Mouse (Mus musculus) MEL (cell line): ENCODE measurements around the gene Unc45a. TPM values are rescaled to one million over a fixed set of nuclear protein-coding genes. Genes with fewer than 3 reads are reported as not detected.
A peak's percentile ranks its signal among the peaks of the same experiment; 100 is the strongest.

Experiments
- DNase-seq: peaks from one replicate; pipeline ENCODE4 v3.0.0; 2011; ENCODE audit warnings: low read depth, low spot score
- H3K27ac ChIP-seq: 2 replicates; pipeline ENCODE4 v1.5.1; 2012; ENCODE audit warnings: low read depth, mild to moderate bottlenecking, control low read depth, low read length, moderate library complexity; ENCODE audit not compliant: control insufficient read depth
- H3K27me3 ChIP-seq, 2 experiments: fragments of 150-350 bp in 1 of 2; sonication (generic) in 1 of 2; 2 replicates each; pipeline ENCODE4 v1.6.1; 2012; ENCODE audit warnings: low read length in 2 of 2, mild to moderate bottlenecking in 2 of 2, improper control_type of control experiment in 1 of 2, moderate library complexity in 1 of 2; ENCODE audit not compliant: insufficient read depth in 2 of 2, control insufficient read depth in 1 of 2
- H3K36me3 ChIP-seq, 2 experiments: 2 replicates each; pipeline ENCODE4 v1.6.1; 2012 to 2014; ENCODE audit warnings: low read length in 2 of 2, improper control_type of control experiment in 1 of 2, inconsistent platforms in 1 of 2, mild to moderate bottlenecking in 1 of 2; ENCODE audit not compliant: insufficient read depth in 2 of 2, control insufficient read depth in 1 of 2
- H3K4me1 ChIP-seq, 2 experiments: fragments of 150-350 bp in 1 of 2; sonication (generic) in 1 of 2; 2 replicates each; pipeline ENCODE4 v1.6.1; 2012; ENCODE audit warnings: low read length in 2 of 2, improper control_type of control experiment in 1 of 2, mild to moderate bottlenecking in 1 of 2; ENCODE audit not compliant: insufficient read depth in 2 of 2, control insufficient read depth in 1 of 2
- H3K4me3 ChIP-seq, 2 experiments: fragments of 150-350 bp in 1 of 2; sonication (generic) in 1 of 2; 2 replicates each; pipeline ENCODE4 v1.5.1; 2012; ENCODE audit warnings: low read depth in 2 of 2, low read length in 2 of 2, mild to moderate bottlenecking in 2 of 2, moderate library complexity in 2 of 2, control low read depth in 1 of 2, improper control_type of control experiment in 1 of 2; ENCODE audit not compliant: control insufficient read depth in 1 of 2, insufficient read depth in 1 of 2
- H3K79me2 ChIP-seq: 2 replicates; pipeline ENCODE4 v1.6.1; 2012; ENCODE audit warnings: mild to moderate bottlenecking, low read length, moderate library complexity; ENCODE audit not compliant: control insufficient read depth, poor library complexity, insufficient read depth
- H3K9ac ChIP-seq: 2 replicates; pipeline ENCODE4 v1.6.1; 2012; ENCODE audit warnings: low read depth, mild to moderate bottlenecking, control low read depth, low read length, moderate library complexity; ENCODE audit not compliant: control insufficient read depth, poor library complexity, severe bottlenecking
- H3K9me3 ChIP-seq: fragments of 150-350 bp; sonication (generic); replicated peaks from 2 replicates; pipeline ENCODE4 v1.6.1; 2012; ENCODE audit warnings: mild to moderate bottlenecking, low read length, improper control_type of control experiment, moderate library complexity; ENCODE audit not compliant: insufficient read depth
- BHLHE40 ChIP-seq: IDR thresholded peaks from 2 replicates; pipeline ENCODE4 v1.6.1; 2012; ENCODE audit warnings: low read depth, mild to moderate bottlenecking, inconsistent platforms, low read length, improper control_type of control experiment, borderline replicate concordance
- CHD1 ChIP-seq: IDR thresholded peaks from 2 replicates; pipeline ENCODE4 v1.6.1; 2012; ENCODE audit warnings: low read depth, mild to moderate bottlenecking, inconsistent platforms, low read length, improper control_type of control experiment
- CHD2 ChIP-seq: IDR thresholded peaks from 2 replicates; pipeline ENCODE4 v1.6.1; 2011; ENCODE audit warnings: low read length, improper control_type of control experiment
- CTCF ChIP-seq, 3 experiments: IDR thresholded peaks in 2 of 3; conservative IDR thresholded peaks in 1 of 3; 2 replicates each; pipeline ENCODE4 v1.5.1; 2011 to 2012; ENCODE audit warnings: low read length in 3 of 3, low read depth in 2 of 3, mild to moderate bottlenecking in 2 of 3, improper control_type of control experiment in 1 of 3, inconsistent platforms in 1 of 3, mixed read lengths in 1 of 3, moderate library complexity in 1 of 3; ENCODE audit not compliant: control insufficient read depth in 1 of 3, insufficient read depth in 1 of 3, poor library complexity in 1 of 3, severe bottlenecking in 1 of 3
- ELF1 ChIP-seq: IDR thresholded peaks from 2 replicates; pipeline ENCODE4 v1.6.1; 2014; ENCODE audit warnings: low read depth, mild to moderate bottlenecking, inconsistent platforms, low read length, improper control_type of control experiment, moderate library complexity
- EP300 ChIP-seq, 2 experiments: IDR thresholded peaks; 2 replicates each; pipeline ENCODE4 v1.6.1; 2011; ENCODE audit warnings: improper control_type of control experiment in 2 of 2, low read length in 2 of 2, low read depth in 1 of 2, mild to moderate bottlenecking in 1 of 2
- ETS1 ChIP-seq: IDR thresholded peaks from 2 replicates; pipeline ENCODE4 v1.6.1; 2012; ENCODE audit warnings: low read depth, mild to moderate bottlenecking, inconsistent platforms, low read length, improper control_type of control experiment, moderate library complexity
- GABPA ChIP-seq: IDR thresholded peaks from 2 replicates; pipeline ENCODE4 v1.6.1; 2012; ENCODE audit warnings: low read depth, mild to moderate bottlenecking, inconsistent platforms, low read length, improper control_type of control experiment, moderate library complexity
- GATA1 ChIP-seq: IDR thresholded peaks from 2 replicates; pipeline ENCODE4 v1.6.1; 2011; ENCODE audit warnings: low read depth, low read length, improper control_type of control experiment
- HCFC1 ChIP-seq: IDR thresholded peaks from 2 replicates; pipeline ENCODE4 v1.6.1; 2012; ENCODE audit warnings: low read depth, mild to moderate bottlenecking, inconsistent platforms, low read length, improper control_type of control experiment, moderate library complexity
- JUND ChIP-seq: IDR thresholded peaks from 2 replicates; pipeline ENCODE4 v1.6.1; 2011; ENCODE audit warnings: low read depth, mild to moderate bottlenecking, improper control_type of control experiment, low read length
- MAX ChIP-seq: IDR thresholded peaks from 2 replicates; pipeline ENCODE4 v1.6.1; 2011; ENCODE audit warnings: low read length, improper control_type of control experiment
- MAZ ChIP-seq: IDR thresholded peaks from 2 replicates; pipeline ENCODE4 v1.6.1; 2012; ENCODE audit warnings: low read depth, mild to moderate bottlenecking, inconsistent platforms, low read length, improper control_type of control experiment
- MXI1 ChIP-seq: IDR thresholded peaks from 2 replicates; pipeline ENCODE4 v1.6.1; 2011; ENCODE audit warnings: mild to moderate bottlenecking, low read depth, low read length, improper control_type of control experiment
- MYB ChIP-seq: IDR thresholded peaks from 2 replicates; pipeline ENCODE4 v1.6.1; 2011; ENCODE audit warnings: mild to moderate bottlenecking, low read depth, low read length, improper control_type of control experiment
- MYC ChIP-seq: IDR thresholded peaks from 2 replicates; pipeline ENCODE4 v1.6.1; 2011; ENCODE audit warnings: low read depth, mild to moderate bottlenecking, low read length, improper control_type of control experiment, moderate library complexity
- POLR2A ChIP-seq, 2 experiments: IDR thresholded peaks; 2 replicates each; pipeline ENCODE4 v1.6.1; 2011 to 2012; ENCODE audit warnings: low read length in 2 of 2, mild to moderate bottlenecking in 2 of 2, control low read depth in 1 of 2, improper control_type of control experiment in 1 of 2, low read depth in 1 of 2, moderate library complexity in 1 of 2; ENCODE audit not compliant: control insufficient read depth in 1 of 2, insufficient read depth in 1 of 2, poor library complexity in 1 of 2
- POLR2AphosphoS2 ChIP-seq: IDR thresholded peaks from 2 replicates; pipeline ENCODE4 v1.6.1; 2011; ENCODE audit warnings: low read length, improper control_type of control experiment
- POLR2AphosphoS5 ChIP-seq: IDR thresholded peaks from 2 replicates; pipeline ENCODE4 v1.6.1; 2012; ENCODE audit warnings: low read depth, borderline replicate concordance, mild to moderate bottlenecking, inconsistent platforms, low read length, moderate library complexity, mixed read lengths
- RAD21 ChIP-seq: IDR thresholded peaks from 2 replicates; pipeline ENCODE4 v1.6.1; 2011; ENCODE audit warnings: mild to moderate bottlenecking, low read depth, low read length, improper control_type of control experiment
- RCOR1 ChIP-seq: IDR thresholded peaks from 2 replicates; pipeline ENCODE4 v1.6.1; 2012; ENCODE audit warnings: low read depth, mild to moderate bottlenecking, inconsistent platforms, low read length, improper control_type of control experiment
- SIN3A ChIP-seq: IDR thresholded peaks from 2 replicates; pipeline ENCODE4 v1.6.1; 2012; ENCODE audit warnings: low read length, improper control_type of control experiment, inconsistent platforms
- SMC3 ChIP-seq: IDR thresholded peaks from 2 replicates; pipeline ENCODE4 v1.6.1; 2011; ENCODE audit warnings: low read depth, low read length, improper control_type of control experiment
- TAL1 ChIP-seq: IDR thresholded peaks from 2 replicates; pipeline ENCODE4 v1.6.1; 2012; ENCODE audit warnings: mild to moderate bottlenecking, inconsistent platforms, low read length, moderate library complexity, mixed read lengths
- TBP ChIP-seq: IDR thresholded peaks from 2 replicates; pipeline ENCODE4 v1.8.0; 2011; ENCODE audit warnings: low read depth, low read length, improper control_type of control experiment
- TCF12 ChIP-seq: IDR thresholded peaks from 2 replicates; pipeline ENCODE4 v1.6.1; 2014; ENCODE audit warnings: low read depth, mild to moderate bottlenecking, inconsistent platforms, low read length, improper control_type of control experiment, moderate library complexity
- UBTF ChIP-seq: IDR thresholded peaks from 2 replicates; pipeline ENCODE4 v1.6.1; 2012; ENCODE audit warnings: low read depth, mild to moderate bottlenecking, inconsistent platforms, low read length, improper control_type of control experiment, moderate library complexity, borderline replicate concordance; ENCODE audit not compliant: insufficient read depth
- USF1 ChIP-seq: IDR thresholded peaks from 2 replicates; pipeline ENCODE4 v1.6.1; 2014; ENCODE audit warnings: low read depth, mild to moderate bottlenecking, inconsistent platforms, low read length, improper control_type of control experiment, moderate library complexity
- USF2 ChIP-seq, 2 experiments: IDR thresholded peaks; 2 replicates each; pipeline ENCODE4 v1.6.1; 2011 to 2012; ENCODE audit warnings: improper control_type of control experiment in 2 of 2, low read length in 2 of 2, borderline replicate concordance in 1 of 2, inconsistent platforms in 1 of 2, low read depth in 1 of 2, mild to moderate bottlenecking in 1 of 2; ENCODE audit not compliant: insufficient read depth in 1 of 2
- ZKSCAN1 ChIP-seq: IDR thresholded peaks from 2 replicates; pipeline ENCODE4 v1.6.1; 2012; ENCODE audit warnings: low read depth, mild to moderate bottlenecking, inconsistent platforms, low read length, improper control_type of control experiment, moderate library complexity
- ZNF384 ChIP-seq: IDR thresholded peaks from 2 replicates; pipeline ENCODE4 v1.6.1; 2012; ENCODE audit warnings: low read depth, mild to moderate bottlenecking, inconsistent platforms, low read length, improper control_type of control experiment
- polyA plus RNA-seq, 2 experiments: library from polyadenylated mRNA; stranded (reverse) in 1 of 2; unstranded in 1 of 2; fragments of >175 nt in 1 of 2; fragments of >200 nt in 1 of 2; gene quantifications; 2 replicates each; pipeline versions ENCODE4 v1.2.1 to v1.2.4; 2012; ENCODE audit warnings: low replicate concordance in 2 of 2, low read depth in 1 of 2; ENCODE audit not compliant: insufficient read length in 2 of 2, insufficient read depth in 1 of 2, missing spikeins in 1 of 2
- total RNA-seq: library from RNA; depleted of rRNA; stranded (reverse); fragments of 300-350 nt; gene quantifications from 2 replicates; pipeline ENCODE4 v1.2.3, GENCODE M21; 2012

Gene Unc45a
- total and polyA plus RNA-seq, 3 experiments = 26.1 to 28.2 TPM; not detected in 1

GRCm38 (mm10) chr7:80374280-80374679, 33.5 kb upstream of the Unc45a start:
- H3K4me3 ChIP-seq = peak overlapping the region; percentile 15 to 43; a peak in 1 of 4 replicates
- H3K9me3 ChIP-seq = no peaks in the 10 kb centered on the region
- H3K79me2 ChIP-seq = peaks cover 3% of the 10 kb centered on the region; the same call in 1 of the 2 replicates
- 0 out of 2 replicates have a peak, but pooled peaks have one; percentile 26 for TF ChIP-seq GATA1
- TF ChIP-seq USF2 (IDR thresholded peaks at IDR 0.05; ENCODE audit: borderline replicate concordance in 1 of 2, insufficient read depth in 1 of 2, low read depth in 1 of 2, low read length in 2 of 2) = no peak
- DNase-seq = no peak
- H3K9ac ChIP-seq = peak overlapping the region; percentile 63
- peaks cover 0 to 34% of the 10 kb centered on the region in 2 experiments; a peak in 2 of 4 replicates for H3K36me3 ChIP-seq
- H3K27me3 ChIP-seq = no peaks in the 10 kb centered on the region
- H3K4me1 ChIP-seq = peaks cover 8 to 48% of the 10 kb centered on the region in 2 experiments
- peak overlapping the region; percentile 92 for H3K27ac ChIP-seq

- peak; percentile 93 for DNase-seq
- H3K4me1 ChIP-seq = peaks cover 8 to 52% of the 10 kb centered on the region in 2 experiments
- H3K36me3 ChIP-seq = peaks cover 0 to 34% of the 10 kb centered on the region in 2 experiments; a peak in 2 of 4 replicates
- no peaks in the 10 kb centered on the region for H3K9me3 ChIP-seq
- peaks cover 3% of the 10 kb centered on the region; the same call in 1 of the 2 replicates for H3K79me2 ChIP-seq
- peak overlapping the region; percentile 29 to 43 for H3K4me3 ChIP-seq
- H3K27ac ChIP-seq = peak overlapping the region; percentile 92
- no peaks in the 10 kb centered on the region for H3K27me3 ChIP-seq
- H3K9ac ChIP-seq = peak overlapping the region; percentile 63
- no peak for TF ChIP-seq ELF1
- no peak for TF ChIP-seq POLR2AphosphoS2
- TF ChIP-seq TBP = no peak; the same call in 1 of the 2 replicates
- TF ChIP-seq GABPA = no peak
- no peak for TF ChIP-seq RCOR1
- no peak; the same call in 1 of the 2 replicates for TF ChIP-seq SIN3A
- TF ChIP-seq MYB = 0 out of 2 replicates have a peak, but pooled peaks have one; percentile 30
- TF ChIP-seq MAZ = no peak; the same call in 1 of the 2 replicates
- TF ChIP-seq HCFC1 = no peak
- TF ChIP-seq POLR2AphosphoS5 = no peak
- peak; percentile 71; the same call in 1 of the 2 replicates for TF ChIP-seq MAX
- TF ChIP-seq CTCF (IDR thresholded peaks at IDR 0.05 in 2 of 3, conservative IDR thresholded peaks at IDR 0.05 in 1 of 3; ENCODE audit: control insufficient read depth in 1 of 3, insufficient read depth in 1 of 3, low read depth in 2 of 3, low read length in 3 of 3, poor library complexity in 1 of 3, severe bottlenecking in 1 of 3) = no peak
- no peak for TF ChIP-seq ZKSCAN1
- no peak for TF ChIP-seq USF1
- peak; percentile 75; the same call in 1 of the 2 replicates for TF ChIP-seq MXI1
- peak; percentile 53; the same call in 1 of the 2 replicates for TF ChIP-seq TCF12
- TF ChIP-seq CHD1 = peak; percentile 3; the same call in 1 of the 2 replicates
- no peak for TF ChIP-seq JUND
- peak in 1 of 2 experiments; percentile 35; a peak in 1 of 4 replicates for TF ChIP-seq POLR2A (IDR thresholded peaks at IDR 0.05; ENCODE audit: control insufficient read depth in 1 of 2, insufficient read depth in 1 of 2, low read depth in 1 of 2, low read length in 2 of 2, poor library complexity in 1 of 2)
- TF ChIP-seq EP300 (IDR thresholded peaks at IDR 0.05; ENCODE audit: low read depth in 1 of 2, low read length in 2 of 2) = peak in 1 of 2 experiments; percentile 68; a peak in 2 of 4 replicates
- TF ChIP-seq USF2 (IDR thresholded peaks at IDR 0.05; ENCODE audit: borderline replicate concordance in 1 of 2, insufficient read depth in 1 of 2, low read depth in 1 of 2, low read length in 2 of 2) = no peak
- TF ChIP-seq RAD21 = no peak
- peak; percentile 60; the same call in 1 of the 2 replicates for TF ChIP-seq MYC
- no peak for TF ChIP-seq CHD2
- TF ChIP-seq UBTF = no peak
- no peak for TF ChIP-seq BHLHE40
- TF ChIP-seq TAL1 = peak; percentile 73
- TF ChIP-seq SMC3 = no peak
- peak; percentile 73 for TF ChIP-seq ETS1
- TF ChIP-seq ZNF384 = no peak
Measured at GRCm38 (mm10) chr7:80373850-80374249, 33.0 kb upstream of the Unc45a start.
